ENCODE assay signal across 7 mouse cellular contexts in the genomic region with DNA sequence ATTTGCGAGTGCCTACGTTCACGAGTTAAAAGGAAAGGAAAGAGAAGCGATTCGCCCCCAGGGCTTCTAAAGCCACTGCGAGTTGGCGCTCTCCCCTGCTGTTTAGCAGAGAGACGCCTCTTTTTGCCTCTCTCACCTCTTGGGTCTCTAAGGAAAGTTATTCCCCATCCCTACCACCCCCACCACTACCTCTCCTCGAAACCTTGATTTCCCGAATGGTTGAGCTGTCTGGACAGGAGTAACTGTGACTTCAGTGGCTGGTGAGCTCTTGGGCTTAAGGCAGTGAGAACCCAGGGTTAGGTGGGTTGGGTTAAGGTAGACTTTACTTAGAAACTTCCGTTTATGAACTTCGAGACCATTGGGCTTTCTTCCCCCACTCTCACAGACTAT. TPM values are rescaled to one million over a fixed set of nuclear protein-coding genes. Genes with fewer than 3 reads are reported as not detected.
A peak's percentile ranks its signal among the peaks of the same experiment; 100 is the strongest.
DNase-seq lines count a peak whose midpoint lies in the region; ATAC-seq and TF ChIP-seq lines count a peak whose summit lies in the region.

No protein-coding gene starts in this region.

- H3K36me3 ChIP-seq in lung, postnatal 0 days (ENCODE audit: insufficient read depth, low read length), result no peaks in the 10 kb centered on the region
- H3K36me3 ChIP-seq in limb, embryonic 13.5 days, result no peaks in the 10 kb centered on the region; the same call in 1 of the 2 replicates
- H3K36me3 ChIP-seq in small intestine, adult 2 months (ENCODE audit: control insufficient read depth, insufficient read depth, low read length), result no peaks in the 10 kb centered on the region

- no peaks in the 10 kb centered on the region for H3K27me3 ChIP-seq in lung, postnatal 0 days (replicated peaks; ENCODE audit: insufficient read depth, low read length)
- no peaks in the 10 kb centered on the region for H3K27me3 ChIP-seq in limb, embryonic 13.5 days
- no peaks in the 10 kb centered on the region for H3K27me3 ChIP-seq in small intestine, adult 2 months (ENCODE audit: control insufficient read depth, insufficient read depth, low read length)

- no peak for DNase-seq in lung, postnatal 0 days (ENCODE audit: low spot score)
- no peak for DNase-seq in lung, postnatal 4 days
- DNase-seq in urinary bladder, adult 18-20 months (ENCODE audit: low spot score in 2 of 2), result no peak
- no peak for DNase-seq in cerebellum, adult 18-20 months

- H3K9ac ChIP-seq in lung, postnatal 0 days (replicated peaks; ENCODE audit: low read depth), result peak overlapping the region; percentile 75
- H3K9ac ChIP-seq in limb, embryonic 13.5 days, result peak overlapping the region; percentile 81

- peak; percentile 39 for ATAC-seq in lung, postnatal 0 days
- peak; percentile 71 for ATAC-seq in erythroblast, adult 5-6 weeks (replicated peaks; ENCODE audit: low FRiP score, poor library complexity, severe bottlenecking)
- ATAC-seq in limb, embryonic 13.5 days (ENCODE audit: low FRiP score, low read depth), result peak; percentile 46

- TF ChIP-seq CTCF in lung, postnatal 0 days (IDR thresholded peaks at IDR 0.05), result no peak
- no peak for TF ChIP-seq CTCF in small intestine, adult 2 months (IDR thresholded peaks at IDR 0.05; ENCODE audit: extremely low read depth, insufficient read length, insufficient replicate concordance, low read depth, low read length)

- 0% methylated on average over 11 of the region's 12 CpGs for WGBS in lung, postnatal 0 days
- WGBS in limb, embryonic 13.5 days, result 0% methylated on average over 12 of the region's 12 CpGs
- under 1% methylated on average over 12 of the region's 12 CpGs for WGBS in small intestine, adult 2 months

- no peaks in the 10 kb centered on the region for H3K9me3 ChIP-seq in lung, postnatal 0 days (ENCODE audit: low read length)
- H3K9me3 ChIP-seq in limb, embryonic 13.5 days, result no peaks in the 10 kb centered on the region

- H3K4me1 ChIP-seq in lung, postnatal 0 days (ENCODE audit: insufficient read depth, low read depth, low read length), result 0 out of 2 replicates have a peak, but pooled peaks cover 4% of the 10 kb centered on the region
- peaks cover 5% of the 10 kb centered on the region; the same call in 1 of the 2 replicates for H3K4me1 ChIP-seq in limb, embryonic 13.5 days
- no peaks in the 10 kb centered on the region; the same call in 1 of the 2 replicates for H3K4me1 ChIP-seq in small intestine, adult 2 months (ENCODE audit: control insufficient read depth, insufficient read depth, insufficient read length, low read length)

- no peak for TF ChIP-seq POLR2A in small intestine, adult 2 months (IDR thresholded peaks at IDR 0.05; ENCODE audit: low read depth, low read length)

- no peak for TF ChIP-seq EP300 in lung, postnatal 0 days (IDR thresholded peaks at IDR 0.05)

- no peak overlapping the region for H3K27ac ChIP-seq in lung, postnatal 0 days (ENCODE audit: low read length)
- H3K27ac ChIP-seq in limb, embryonic 13.5 days, result peak overlapping the region; percentile 58
- H3K27ac ChIP-seq in small intestine, adult 2 months (ENCODE audit: insufficient read depth, low read depth, low read length), result peak overlapping the region; percentile 32; the same call in 1 of the 2 replicates

- peak overlapping the region; percentile 79 for H3K4me2 ChIP-seq in lung, postnatal 0 days (replicated peaks; ENCODE audit: low read depth, low read length)
- H3K4me2 ChIP-seq in limb, embryonic 13.5 days (replicated peaks), result peak overlapping the region; percentile 76

- H3K4me3 ChIP-seq in lung, postnatal 0 days (ENCODE audit: low read depth, low read length), result peak overlapping the region; percentile 85
- peak overlapping the region; percentile 82 for H3K4me3 ChIP-seq in limb, embryonic 13.5 days
- peak overlapping the region; percentile 97 for H3K4me3 ChIP-seq in small intestine, adult 2 months (ENCODE audit: low read depth, low read length)

RNA-seq across cellular contexts. Expression of gene Immp1l, which starts 0.3 kb away (rescaled TPM):
- polyA plus RNA-seq in lung, postnatal 0 days (2015; fragmentation: Nextera tagmentation; extraction: Ambion mirVana), result 98.8 TPM in 2 replicates
- total RNA-seq in erythroblast, adult 5-6 weeks (2015; ENCODE audit: low replicate concordance), result 7.7 and 27.9 TPM in 2 replicates
- 7.5 and 8.8 TPM in 2 replicates for total RNA-seq in erythroblast, adult 5-6 weeks (2017; ENCODE audit: low replicate concordance)
- 148 and 149 TPM in 2 replicates for polyA plus RNA-seq in limb, embryonic 13.5 days (2015; fragmentation: Nextera tagmentation; extraction: Ambion mirVana)
- 1.7 and 2.8 TPM in 2 replicates for polyA plus RNA-seq in small intestine, adult 2 months (2012; rRNA removed)

RNA-seq across cellular contexts. Expression of gene Elp4, which starts 0.4 kb away (rescaled TPM):
- 11.3 and 13.9 TPM in 2 replicates for polyA plus RNA-seq in lung, postnatal 0 days (2015; fragmentation: Nextera tagmentation; extraction: Ambion mirVana)
- total RNA-seq in erythroblast, adult 5-6 weeks (2015; ENCODE audit: low replicate concordance), result 0.38 and 4.8 TPM in 2 replicates
- total RNA-seq in erythroblast, adult 5-6 weeks (2017; ENCODE audit: low replicate concordance), result 1.6 and 6.8 TPM in 2 replicates
- 39.5 and 44.7 TPM in 2 replicates for polyA plus RNA-seq in limb, embryonic 13.5 days (2015; fragmentation: Nextera tagmentation; extraction: Ambion mirVana)
- 0.61 and 1.7 TPM in 2 replicates for polyA plus RNA-seq in small intestine, adult 2 months (2012; rRNA removed)

Comparison
In these comparisons a context has a peak if more than half of its experiments do, and no peak if none do; other contexts are left out.
1. RNA of gene Immp1l, which starts 0.3 kb away (polyA plus RNA-seq): 148 to 149 TPM in limb, embryonic 13.5 days and 98.8 TPM in lung, postnatal 0 days; 1.7 to 2.8 TPM in small intestine, adult 2 months; every median in the first group is over 10 times any median in the second.
2. Peak in every context shown above with its lines, with median percentiles within 50 percentile points of each other: ATAC-seq and H3K4me3 ChIP-seq.